ENCODE assay signal across 16 mouse cellular contexts in genomic region chr8:57048490-57048889, GRCm38 (mm10).
"Had no signal": no experiment of that assay in that cellular context is flagged by ENCODE, and none has a peak within 500 bp of the region (broad histone marks: within the 10 kb centered on the region; RNA-seq: fewer than 3 reads in every experiment).

No protein-coding gene starts in this region.

- H3K4me1 ChIP-seq: neural tube, embryonic 13.5 days; neural tube, embryonic 15.5 days; stomach, embryonic 15.5 days had no signal

- H3K9ac ChIP-seq: neural tube, embryonic 13.5 days; neural tube, embryonic 15.5 days; stomach, embryonic 15.5 days had no signal

- H3K36me3 ChIP-seq: neural tube, embryonic 13.5 days; neural tube, embryonic 15.5 days; stomach, embryonic 15.5 days had no signal

- H3K4me3 ChIP-seq: neural tube, embryonic 13.5 days; neural tube, embryonic 15.5 days; stomach, embryonic 15.5 days had no signal

- H3K27ac ChIP-seq: neural tube, embryonic 13.5 days; neural tube, embryonic 15.5 days; stomach, embryonic 15.5 days; stomach, postnatal 0 days had no signal

- DNase-seq: retina, postnatal 1 day; right cerebral cortex, adult 18-20 months; right cerebral cortex, postnatal 14 days; right cerebral cortex, postnatal 25 days; right cerebral cortex, postnatal 4 days; spleen, adult 18-20 months; thymus, adult 18-20 months; thymus, adult 2 months; thymus, postnatal 14 days; thymus, postnatal 25 days; thymus, postnatal 36 days; thymus, postnatal 4 days had no signal

- H3K9me3 ChIP-seq: neural tube, embryonic 13.5 days; neural tube, embryonic 15.5 days; stomach, embryonic 15.5 days had no signal

- H3K4me2 ChIP-seq: neural tube, embryonic 13.5 days; neural tube, embryonic 15.5 days; stomach, embryonic 15.5 days had no signal

- H3K27me3 ChIP-seq: neural tube, embryonic 13.5 days; neural tube, embryonic 15.5 days; stomach, embryonic 15.5 days had no signal
